Mouse (Mus musculus) layer of hippocampus, postnatal 25 days (tissue): Measurements from ENCODE around the gene Itgbl1. TPM values are rescaled to one million over a fixed set of nuclear protein-coding genes. Genes with fewer than 3 reads are reported as not detected.
"Not testable (repeated sequence)": the region's sequence is repeated elsewhere in the genome, so short reads cannot be mapped to it uniquely, and the experiment has no call there.

ENCODE experiments used
- DNase-seq, 2 experiments: peaks; one replicate each; pipeline ENCODE4 v3.0.0; 2022; ENCODE audit warnings: mixed read lengths in 2 of 2, low spot score in 1 of 2; ENCODE audit errors: extremely low spot score in 1 of 2
- total RNA-seq, 2 experiments: library from RNA; stranded (reverse); gene quantifications; 2 replicates each; pipeline ENCODE4 v1.2.3; 2021

Gene Itgbl1
- 1 to 10 TPM; 9.3 TPM for total RNA-seq

GRCm38 (mm10) chr14:123659921-123660385, at the start of gene Itgbl1:
Gene Itgbl1, plus strand, starts transcription at chr14:123659971.
- peak; percentile 16 to 40 for DNase-seq

- no peak for DNase-seq
Observed at GRCm38 (mm10) chr14:123622969-123623368, 36.8 kb upstream of the Itgbl1 start.

GRCm38 (mm10) chr14:123626501-123627179, 33.1 kb upstream of the Itgbl1 start, which contains the start of gene Nalcn:
Gene Nalcn, minus strand, starts transcription at chr14:123627144.
- peak; percentile 46 to 78 for DNase-seq

- DNase-seq = no peak
Observed at GRCm38 (mm10) chr14:123627180-123627562, 32.6 kb upstream of the Itgbl1 start.

GRCm38 (mm10) chr14:123661091-123661491, 1.3 kb downstream of the Itgbl1 start:
- peak; percentile 15 to 35 for DNase-seq

GRCm38 (mm10) chr14:123662386-123662785, 2.6 kb downstream of the Itgbl1 start:
- DNase-seq = no peak

- no peak for DNase-seq
Observed at GRCm38 (mm10) chr14:123663206-123663605, 3.4 kb downstream of the Itgbl1 start.

GRCm38 (mm10) chr14:123664451-123664850, 4.7 kb downstream of the Itgbl1 start:
- DNase-seq = no peak

- not testable (repeated sequence) for DNase-seq
Observed at GRCm38 (mm10) chr14:123671076-123671475, 11.3 kb downstream of the Itgbl1 start.

GRCm38 (mm10) chr14:123678091-123678490, 18.3 kb downstream of the Itgbl1 start:
- DNase-seq = no peak

GRCm38 (mm10) chr14:123714751-123715150, 55.0 kb downstream of the Itgbl1 start:
- DNase-seq = no peak

- no peak for DNase-seq
Observed at GRCm38 (mm10) chr14:123742055-123742454, 82.3 kb downstream of the Itgbl1 start.

GRCm38 (mm10) chr14:123751017-123751416, 91.2 kb downstream of the Itgbl1 start:
- DNase-seq = no peak

- no peak for DNase-seq
Observed at GRCm38 (mm10) chr14:123759534-123759933, 99.8 kb downstream of the Itgbl1 start.

GRCm38 (mm10) chr14:123760079-123760478, 100.3 kb downstream of the Itgbl1 start:
- no peak for DNase-seq

GRCm38 (mm10) chr14:123801744-123802143, 142.0 kb downstream of the Itgbl1 start:
- no peak for DNase-seq

GRCm38 (mm10) chr14:123837662-123838061, 177.9 kb downstream of the Itgbl1 start:
- DNase-seq = no peak

GRCm38 (mm10) chr14:123843675-123844425, 184.1 kb downstream of the Itgbl1 start:
- DNase-seq = peak in 1 of 2 experiments; percentile 8

GRCm38 (mm10) chr14:123864531-123864930, 204.8 kb downstream of the Itgbl1 start:
- no peak for DNase-seq

GRCm38 (mm10) chr14:123865779-123866726, 206.3 kb downstream of the Itgbl1 start:
- no peak for DNase-seq
